Mouse (Mus musculus) neural tube, embryonic 11.5 days (tissue): ENCODE measurements around the gene Rab12. TPM values are rescaled to one million over a fixed set of nuclear protein-coding genes. Genes with fewer than 3 reads are reported as not detected.
A peak's percentile ranks its signal among the peaks of the same experiment; 100 is the strongest.

ENCODE experiments used
- ATAC-seq: fragments of 200-750 bp; cut with Nextera tagmentation; 2 replicates; pipeline ENCODE4 v1.8.0; 2017; ENCODE audit warnings: moderate number of reproducible peaks, mild to moderate bottlenecking, moderate TSS enrichment, moderate library complexity; ENCODE audit not compliant: insufficient read depth, low FRiP score, low TSS enrichment
- DNase-seq: peaks from one replicate; pipeline ENCODE4 v3.0.0-alpha.2; 2015; ENCODE audit warnings: low spot score
- H3K27ac ChIP-seq: fragments of 300-500 bp; sonication (generic); 2 replicates; pipeline ENCODE4 v1.5.1; 2014; ENCODE audit warnings: low read depth, mild to moderate bottlenecking, low read length
- H3K27me3 ChIP-seq: fragments of 300-500 bp; sonication (generic); 2 replicates; pipeline ENCODE4 v1.6.1; 2014; ENCODE audit warnings: mild to moderate bottlenecking, low read length, mixed read lengths; ENCODE audit not compliant: control insufficient read depth, insufficient read depth
- H3K36me3 ChIP-seq: fragments of 300-500 bp; sonication (generic); 2 replicates; pipeline ENCODE4 v1.6.1; 2014; ENCODE audit warnings: mild to moderate bottlenecking, low read length, moderate library complexity, mixed read lengths; ENCODE audit not compliant: control insufficient read depth, insufficient read depth
- H3K4me1 ChIP-seq: fragments of 300-500 bp; sonication (generic); 2 replicates; pipeline ENCODE4 v1.6.1; 2014; ENCODE audit warnings: low read length, mixed read lengths; ENCODE audit not compliant: control insufficient read depth, insufficient read depth
- H3K4me2 ChIP-seq: fragments of 300-500 bp; sonication (generic); 2 replicates; pipeline ENCODE4 v1.6.1; 2014; ENCODE audit warnings: low read depth, mild to moderate bottlenecking, moderate library complexity
- H3K4me3 ChIP-seq: fragments of 300-500 bp; sonication (generic); 2 replicates; pipeline ENCODE4 v1.5.1; 2014; ENCODE audit warnings: low read depth, low read length
- H3K9ac ChIP-seq: fragments of 300-500 bp; sonication (generic); 2 replicates; pipeline ENCODE4 v1.6.1; 2014; ENCODE audit warnings: mild to moderate bottlenecking, low read length
- H3K9me3 ChIP-seq: fragments of 300-500 bp; sonication (generic); 2 replicates; pipeline ENCODE4 v1.6.1; 2016; ENCODE audit warnings: low read length; ENCODE audit not compliant: control insufficient read depth
- WGBS: fragments of 180-500 bp; shearing (Covaris S2); extraction: QIAGEN DNeasy Blood & Tissue Kit; methylation state at CpG from one replicate; pipeline ENCODE4 v1.1.7; 2014; 5-methylcytosine and 5-hydroxymethylcytosine counted together
- polyA plus RNA-seq: library from polyadenylated mRNA; unstranded; fragments of >200 nt; fragmentation: Nextera tagmentation; extraction: Ambion mirVana; gene quantifications from 2 replicates; pipeline ENCODE4 v1.2.1, GENCODE M21; 2014

Rab12 gene
- polyA plus RNA-seq, 1 experiment from 2014 or later: 43.4 TPM

DNA sequence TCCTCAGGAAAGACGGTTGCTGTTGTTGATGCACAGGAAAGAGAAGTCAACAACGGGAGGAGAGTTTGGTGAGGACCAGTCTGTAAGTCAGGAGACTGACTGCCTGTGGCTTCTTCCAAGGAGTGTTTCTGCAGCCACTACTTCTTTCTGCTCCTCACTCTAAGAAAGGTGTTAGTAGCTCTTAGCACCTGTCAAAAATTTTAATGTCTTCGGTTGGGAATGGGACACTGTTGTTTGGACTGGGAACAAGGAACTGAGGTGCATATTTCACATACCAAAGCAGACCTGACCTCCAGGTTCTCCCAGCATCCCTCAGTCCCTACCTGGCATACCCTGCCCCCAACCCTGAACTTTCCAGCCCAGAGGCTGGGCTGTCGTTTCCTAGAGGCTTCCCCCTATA, 48.3 kb downstream of the Rab12 start:
- 84% methylated on average over 4 of the region's 4 CpGs for WGBS
- Histone ChIP-seq H3K4me2 (no peak overlapping the region), H3K9ac (no peak overlapping the region), H3K4me1 (no peaks in the 10 kb centered on the region), H3K36me3 (no peaks in the 10 kb centered on the region), H3K27me3 (no peaks in the 10 kb centered on the region), H3K4me3 (no peak overlapping the region), H3K9me3 (no peaks in the 10 kb centered on the region), H3K27ac (no peak overlapping the region)
- ATAC-seq: no peak
- DNase-seq: no peak

DNA sequence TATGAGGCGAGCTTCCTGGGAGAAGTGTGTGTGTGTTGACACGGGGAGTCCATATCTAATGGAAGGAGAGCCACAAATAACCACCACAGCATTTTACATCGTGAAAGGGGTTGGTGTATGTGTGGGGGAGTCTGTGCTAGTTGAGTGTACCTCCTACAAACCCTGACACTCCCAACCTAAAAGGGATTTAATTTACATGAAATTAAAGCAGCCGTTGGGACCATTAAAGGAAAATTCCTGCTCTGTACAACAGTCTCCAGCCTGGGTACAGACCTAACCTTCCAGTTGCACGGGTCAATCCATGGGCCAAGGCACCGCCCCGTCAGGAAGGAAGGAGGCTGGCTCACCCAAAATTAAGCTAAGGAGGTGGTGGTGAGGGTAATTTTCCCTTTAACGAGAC, 49.5 kb downstream of the Rab12 start:
- Histone ChIP-seq H3K36me3 (no peaks in the 10 kb centered on the region), H3K27me3 (no peaks in the 10 kb centered on the region), H3K27ac (no peak overlapping the region), H3K4me1 (no peaks in the 10 kb centered on the region), H3K4me2 (no peak overlapping the region), H3K9ac (no peak overlapping the region), H3K9me3 (no peaks in the 10 kb centered on the region), H3K4me3 (no peak overlapping the region)
- 44% methylated on average over 8 of the region's 8 CpGs for WGBS
- DNase-seq: no peak
- ATAC-seq: no peak

DNA sequence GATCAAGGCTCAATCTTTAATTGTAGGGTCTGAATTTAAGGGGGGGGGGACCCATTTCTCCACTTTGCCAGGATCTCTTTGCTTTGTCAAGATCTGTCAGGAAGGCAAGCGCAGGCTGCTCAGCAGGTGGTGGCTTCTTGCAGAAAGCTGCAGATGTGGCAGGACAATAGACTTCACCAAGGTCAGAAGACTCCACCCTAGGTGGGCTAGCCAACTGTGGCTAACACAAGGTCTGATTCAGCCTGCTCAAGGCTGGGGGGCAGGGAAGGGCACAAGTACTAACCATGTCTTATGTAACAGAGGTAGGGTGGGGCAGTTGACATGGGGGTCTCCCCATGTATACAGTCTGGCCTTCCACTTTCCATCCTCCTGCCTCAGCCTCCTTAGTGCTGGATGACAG, 62.3 kb downstream of the Rab12 start:
- DNase-seq: no peak
- WGBS: 40% methylated on average over 1 of the region's 1 CpGs
- Histone ChIP-seq H3K27me3 (no peaks in the 10 kb centered on the region), H3K4me1 (no peaks in the 10 kb centered on the region), H3K9me3 (no peaks in the 10 kb centered on the region), H3K36me3 (no peaks in the 10 kb centered on the region), H3K9ac (no peak overlapping the region), H3K27ac (no peak overlapping the region), H3K4me2 (no peak overlapping the region), H3K4me3 (no peak overlapping the region)
- ATAC-seq: no peak

DNA sequence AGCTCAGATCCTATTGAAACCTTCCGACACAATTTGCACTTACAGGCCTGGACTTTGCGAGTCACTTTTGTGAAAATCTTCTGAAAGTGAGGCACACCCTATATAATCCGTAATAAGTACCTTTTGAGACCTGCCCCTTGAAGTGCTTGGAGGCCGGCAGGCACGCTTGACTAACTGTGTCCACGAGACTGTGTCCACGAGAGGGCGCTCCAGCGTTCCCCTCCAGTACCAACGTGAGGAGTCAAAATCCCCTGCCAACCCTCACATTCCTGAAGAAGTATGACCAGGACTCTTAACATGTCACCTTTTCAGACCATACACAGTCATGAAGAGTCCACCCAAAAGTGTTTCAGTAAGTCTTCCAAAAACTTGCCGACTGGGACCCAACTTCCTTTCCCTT, 68.4 kb downstream of the Rab12 start:
- Histone ChIP-seq H3K4me1 (peaks cover 22% of the 10 kb centered on the region), H3K4me3 (no peak overlapping the region), H3K27me3 (no peaks in the 10 kb centered on the region), H3K9ac (no peak overlapping the region), H3K9me3 (no peaks in the 10 kb centered on the region), H3K36me3 (no peaks in the 10 kb centered on the region), H3K4me2 (no peak overlapping the region), H3K27ac (no peak overlapping the region)
- ATAC-seq (no peak), DNase-seq (peak; percentile 91)
- WGBS: 2% methylated on average over 11 of the region's 11 CpGs

DNA sequence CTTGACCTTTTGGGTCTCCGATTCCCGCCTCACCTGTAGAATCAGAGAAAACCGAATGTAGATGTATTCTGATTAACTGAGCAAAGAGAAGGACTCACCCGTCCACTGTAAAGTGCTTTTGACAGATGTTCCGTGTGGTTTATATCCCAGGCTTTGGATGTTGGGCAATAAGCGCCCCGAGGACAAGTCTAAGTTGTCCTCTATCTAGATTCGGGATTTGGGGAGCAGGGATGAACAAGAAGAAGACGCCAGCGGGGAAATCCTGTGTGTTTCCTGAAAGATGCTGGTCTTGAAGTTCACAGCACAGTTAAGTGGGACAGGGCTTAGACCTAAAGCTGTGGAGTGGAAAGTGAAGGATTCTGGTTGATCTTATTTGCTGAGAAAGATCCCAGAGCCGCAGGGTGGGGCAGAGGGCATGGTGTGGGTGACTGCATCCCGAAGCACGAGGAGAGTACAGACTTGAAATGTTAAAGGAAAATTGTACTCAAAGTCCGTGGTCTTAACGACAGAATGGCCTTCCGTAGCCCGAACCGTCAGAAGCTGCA, 68.9 kb downstream of the Rab12 start:
- no peaks in the 10 kb centered on the region for H3K9me3 ChIP-seq
- DNase-seq (no peak), ATAC-seq (no peak)
- 3% methylated on average over 18 of the region's 18 CpGs for WGBS
- H3K9ac ChIP-seq: no peak overlapping the region
- H3K4me2 ChIP-seq: peak overlapping the region; percentile 89
- H3K4me3 ChIP-seq: peak overlapping the region; percentile 93
- H3K27ac ChIP-seq: no peak overlapping the region
- H3K27me3 ChIP-seq: no peaks in the 10 kb centered on the region
- no peaks in the 10 kb centered on the region for H3K36me3 ChIP-seq
- H3K4me1 ChIP-seq: peaks cover 28% of the 10 kb centered on the region

DNA sequence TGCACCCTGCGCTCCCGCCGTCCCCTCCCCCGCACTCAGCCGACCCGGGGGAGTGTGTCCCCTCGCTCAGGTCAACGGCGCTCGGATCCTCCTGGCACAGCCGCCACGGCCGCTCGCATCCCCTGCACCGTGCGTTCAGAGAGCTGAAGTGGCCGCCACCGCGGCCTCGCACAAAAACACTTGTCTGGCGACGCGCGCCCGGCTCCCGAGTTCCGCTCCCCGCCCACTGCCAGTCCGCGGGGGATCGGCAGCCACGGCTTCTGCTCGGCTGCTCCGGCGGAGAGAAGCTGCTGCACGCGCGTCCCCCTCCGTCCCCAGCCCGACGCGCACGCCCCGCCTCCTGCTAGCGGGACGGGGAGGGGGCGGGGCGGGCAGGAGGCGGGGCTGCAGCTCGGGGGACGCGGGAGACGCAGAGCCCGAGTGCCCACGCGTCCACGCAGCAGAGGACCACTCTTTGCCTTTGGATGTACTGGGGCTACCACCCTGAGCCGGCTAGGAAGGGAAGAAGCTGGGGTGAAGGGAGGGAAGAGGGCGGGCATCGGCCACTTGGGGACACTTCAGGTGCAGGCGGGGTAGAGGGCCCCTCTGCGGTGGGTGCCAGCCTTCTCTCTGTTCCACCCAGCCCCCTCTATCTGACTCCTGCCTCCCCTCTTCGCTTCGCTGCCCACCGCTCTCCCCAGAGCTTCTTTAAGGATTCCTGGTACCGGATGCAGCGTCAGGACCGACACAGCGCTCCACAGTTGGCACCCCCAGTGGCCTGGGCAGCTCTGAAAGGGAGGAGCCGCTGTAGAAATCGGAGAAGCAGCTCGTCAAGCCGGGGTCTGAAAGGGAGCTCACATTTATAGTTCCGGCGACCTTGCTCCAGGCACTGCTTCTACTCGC, 69.8 kb downstream of the Rab12 start, which contains the start of gene Mtcl1:
TSS of gene Mtcl1 (minus strand) at position 291 of the 882 bp plus-strand sequence.
- DNase-seq (peak; percentile 94), ATAC-seq (peak; percentile 84)
- no peaks in the 10 kb centered on the region for H3K27me3 ChIP-seq
- H3K9me3 ChIP-seq: no peaks in the 10 kb centered on the region
- no peaks in the 10 kb centered on the region for H3K36me3 ChIP-seq
- H3K27ac ChIP-seq: peak within 1 kb of the TSS; percentile 93
- under 1% methylated on average over 66 of the region's 76 CpGs for WGBS
- H3K4me2 ChIP-seq: peak within 1 kb of the TSS; percentile 89
- H3K9ac ChIP-seq: peak within 1 kb of the TSS; percentile 96
- H3K4me1 ChIP-seq: peaks cover 30% of the 10 kb centered on the region
- H3K4me3 ChIP-seq: peak within 1 kb of the TSS; percentile 93

DNA sequence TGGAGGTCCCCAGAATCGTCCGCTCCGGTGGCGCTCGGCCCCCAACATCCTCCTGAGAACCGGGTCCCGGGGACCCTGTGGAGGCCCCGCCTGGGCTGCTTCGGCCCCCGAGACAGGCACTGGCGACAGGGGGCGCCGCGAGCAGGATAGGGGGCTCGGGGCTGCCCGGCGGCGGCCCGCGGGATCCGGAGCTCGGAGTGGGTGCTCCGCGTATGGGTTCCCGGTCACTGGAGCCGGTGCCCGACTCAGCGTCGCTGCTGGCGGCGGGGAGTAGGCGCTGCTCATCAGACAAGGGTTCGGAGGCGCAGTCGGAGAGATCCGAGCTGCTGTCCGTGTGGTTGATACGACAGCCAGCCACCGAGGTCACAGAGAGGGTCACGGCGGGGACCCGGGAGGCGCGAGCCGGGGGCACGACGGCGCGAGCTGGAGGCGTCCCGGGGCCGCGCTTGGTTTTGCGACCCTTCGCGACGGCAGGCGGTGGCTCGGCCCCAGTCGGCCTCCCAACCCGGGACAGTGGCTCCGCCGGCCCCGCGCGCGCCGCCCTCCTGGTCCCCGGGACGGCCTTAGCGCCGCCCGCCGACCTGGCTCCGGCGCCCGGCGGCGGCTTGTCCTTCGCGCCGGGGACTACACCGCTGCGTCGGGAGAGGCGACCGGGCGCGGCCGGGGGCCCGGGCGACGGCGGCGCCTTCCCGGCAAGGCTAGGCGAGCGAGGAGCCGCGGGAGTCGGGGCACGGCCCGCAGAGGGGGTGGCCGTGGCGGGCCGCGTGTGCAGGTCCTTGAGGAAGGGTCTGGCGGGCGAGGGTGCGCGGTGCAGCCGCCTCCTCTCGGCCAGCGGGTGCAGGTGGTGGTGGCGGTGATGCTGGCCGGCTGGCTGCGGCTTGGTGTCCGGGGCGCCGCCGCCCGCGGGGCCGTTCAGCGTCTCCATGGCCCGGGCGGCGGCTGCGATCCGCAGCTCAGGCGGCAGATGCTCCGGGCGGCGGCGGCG, 70.8 kb downstream of the Rab12 start:
- under 1% methylated on average over 90 of the region's 136 CpGs for WGBS
- peaks cover 36% of the 10 kb centered on the region for H3K4me1 ChIP-seq
- no peaks in the 10 kb centered on the region for H3K9me3 ChIP-seq
- DNase-seq (peak; percentile 68), ATAC-seq (peak; percentile 26)
- peak overlapping the region; percentile 93 for H3K27ac ChIP-seq
- H3K9ac ChIP-seq: peak overlapping the region; percentile 96
- H3K4me2 ChIP-seq: peak overlapping the region; percentile 89
- H3K36me3 ChIP-seq: no peaks in the 10 kb centered on the region
- H3K27me3 ChIP-seq: no peaks in the 10 kb centered on the region
- peak overlapping the region; percentile 93 for H3K4me3 ChIP-seq

DNA sequence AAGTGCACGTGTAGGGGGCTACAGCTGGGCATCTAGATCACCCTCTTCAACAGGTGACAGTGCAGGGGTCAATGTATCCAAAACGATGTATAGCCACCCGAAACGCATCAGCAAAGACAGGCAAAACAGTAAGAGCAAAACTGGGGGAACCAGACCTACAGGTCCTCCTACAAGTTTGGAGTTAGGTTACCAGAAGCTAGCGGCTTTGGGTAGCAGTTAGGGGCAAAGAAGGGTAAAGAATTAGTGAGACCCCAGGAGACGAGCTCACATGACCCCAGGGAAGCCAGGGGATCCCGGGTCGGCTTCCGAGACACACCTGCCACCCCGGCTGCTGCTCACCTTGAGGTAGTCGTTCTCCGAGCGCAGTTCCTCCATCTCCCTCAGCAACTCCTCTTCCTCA, 71.6 kb downstream of the Rab12 start:
- Histone ChIP-seq H3K4me2 (peak overlapping the region; percentile 89), H3K27ac (no peak overlapping the region), H3K9ac (peak overlapping the region; percentile 96), H3K27me3 (no peaks in the 10 kb centered on the region), H3K9me3 (no peaks in the 10 kb centered on the region), H3K4me1 (peaks cover 36% of the 10 kb centered on the region), H3K36me3 (no peaks in the 10 kb centered on the region), H3K4me3 (peak overlapping the region; percentile 93)
- ATAC-seq: no peak
- DNase-seq: no peak
- WGBS: under 1% methylated on average over 12 of the region's 13 CpGs
